Mouse (Mus musculus): ENCODE results near the gene Prkn. TPM values are rescaled to one million over a fixed set of nuclear protein-coding genes. Genes with fewer than 3 reads are reported as not detected.

Gene Prkn
- polyA plus RNA-seq, 1 experiment from 2014 or later, result 2.3 TPM

GRCm38 (mm10) chr17:10901686-10902228 lies 61.6 kb downstream of the Prkn start:
- Histone ChIP-seq H3K4me1 (replicated peaks; ENCODE audit: control insufficient read depth, insufficient read depth) (no peaks in the 10 kb centered on the region), H3K9me3 (ENCODE audit: control insufficient read depth, low read length) (no peaks in the 10 kb centered on the region), H3K4me3 (ENCODE audit: low read depth, low read length) (no peak overlapping the region), H3K27ac (replicated peaks) (no peak overlapping the region), H3K27me3 (ENCODE audit: control insufficient read depth, insufficient read depth, low read length) (no peaks in the 10 kb centered on the region), H3K4me2 (replicated peaks; ENCODE audit: low read depth) (no peak overlapping the region), H3K36me3 (ENCODE audit: control insufficient read depth, insufficient read depth, low read length) (no peaks in the 10 kb centered on the region), H3K9ac (ENCODE audit: low read length) (no peak overlapping the region)
- 79% methylated on average over 3 of the region's 3 CpGs for WGBS
- DNase-seq (ENCODE audit: low spot score), result no peak
- TF ChIP-seq EP300 (optimal IDR thresholded peaks at IDR 0.05) (no peak), CTCF (IDR thresholded peaks at IDR 0.05; ENCODE audit: low read depth) (no peak)
- no peak for ATAC-seq (ENCODE audit: low FRiP score, low TSS enrichment)

DNA sequence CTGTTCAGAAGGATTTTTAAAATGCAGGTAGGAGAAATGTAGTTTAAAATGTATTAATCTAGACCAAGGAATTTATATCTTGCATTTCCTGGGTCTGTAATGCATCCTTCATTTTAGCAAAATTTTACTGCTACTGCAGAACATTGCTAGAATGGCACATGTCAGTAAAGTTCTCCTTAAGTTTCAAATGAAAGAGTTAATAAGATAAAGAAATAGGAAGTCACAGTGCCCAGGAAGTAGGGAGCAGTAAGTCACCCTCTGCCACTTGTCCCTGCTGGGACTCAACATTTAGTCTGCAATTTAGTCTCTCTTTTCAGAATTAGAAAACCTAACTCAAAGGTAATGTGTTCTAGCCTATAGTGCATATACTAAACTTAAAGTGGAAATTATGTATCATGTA lies 96.5 kb downstream of the Prkn start:
- H3K9ac ChIP-seq (ENCODE audit: low read length), result no peak overlapping the region
- TF ChIP-seq EP300 (optimal IDR thresholded peaks at IDR 0.05), result no peak
- TF ChIP-seq CTCF (IDR thresholded peaks at IDR 0.05; ENCODE audit: low read depth), result no peak

GRCm38 (mm10) chr17:10937844-10938243 lies 97.7 kb downstream of the Prkn start:
- ATAC-seq (ENCODE audit: low FRiP score, low TSS enrichment), result no peak
- Histone ChIP-seq H3K9me3 (ENCODE audit: control insufficient read depth, low read length) (no peaks in the 10 kb centered on the region), H3K4me2 (replicated peaks; ENCODE audit: low read depth) (no peak overlapping the region), H3K4me3 (ENCODE audit: low read depth, low read length) (no peak overlapping the region), H3K27me3 (ENCODE audit: control insufficient read depth, insufficient read depth, low read length) (no peaks in the 10 kb centered on the region), H3K27ac (replicated peaks) (no peak overlapping the region), H3K4me1 (replicated peaks; ENCODE audit: control insufficient read depth, insufficient read depth) (no peaks in the 10 kb centered on the region), H3K9ac (ENCODE audit: low read length) (no peak overlapping the region), H3K36me3 (ENCODE audit: control insufficient read depth, insufficient read depth, low read length) (no peaks in the 10 kb centered on the region)
- TF ChIP-seq EP300 (optimal IDR thresholded peaks at IDR 0.05), result no peak
- TF ChIP-seq CTCF (IDR thresholded peaks at IDR 0.05; ENCODE audit: low read depth), result no peak
- WGBS, result 69% methylated on average over 8 of the region's 8 CpGs
- no peak for DNase-seq (ENCODE audit: low spot score)

More for the DNA sequence above, 96.5 kb downstream of the Prkn start:
- H3K4me2 ChIP-seq (replicated peaks; ENCODE audit: low read depth), result no peak overlapping the region
- no peaks in the 10 kb centered on the region for H3K4me1 ChIP-seq (replicated peaks; ENCODE audit: control insufficient read depth, insufficient read depth)
- H3K36me3 ChIP-seq (ENCODE audit: control insufficient read depth, insufficient read depth, low read length), result no peaks in the 10 kb centered on the region
- DNase-seq (ENCODE audit: low spot score) (no peak), ATAC-seq (ENCODE audit: low FRiP score, low TSS enrichment) (no peak)
- H3K4me3 ChIP-seq (ENCODE audit: low read depth, low read length), result no peak overlapping the region
- no peaks in the 10 kb centered on the region for H3K9me3 ChIP-seq (ENCODE audit: control insufficient read depth, low read length)
- no peak overlapping the region for H3K27ac ChIP-seq (replicated peaks)
- H3K27me3 ChIP-seq (ENCODE audit: control insufficient read depth, insufficient read depth, low read length), result no peaks in the 10 kb centered on the region

DNA sequence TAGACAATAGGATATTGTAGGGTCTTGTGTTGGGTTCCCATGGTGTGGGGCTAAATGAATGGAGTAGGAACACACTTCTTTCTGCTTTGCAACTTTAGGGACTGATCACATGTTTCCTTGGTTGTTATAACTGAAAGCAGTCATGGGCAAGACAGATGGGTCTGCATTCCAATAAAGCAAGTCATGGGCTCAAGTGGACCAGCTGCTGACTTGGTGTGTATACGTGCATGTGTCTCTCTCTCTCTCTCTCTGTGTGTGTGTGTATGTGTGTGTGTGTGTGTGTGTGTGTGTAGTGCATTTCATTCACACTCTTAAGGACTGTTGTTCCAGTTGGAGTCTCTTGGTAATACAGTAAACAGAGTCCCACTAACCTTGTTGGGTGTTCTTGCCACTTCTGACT lies 98.6 kb downstream of the Prkn start:
- Histone ChIP-seq H3K4me3 (ENCODE audit: low read depth, low read length) (no peak overlapping the region), H3K4me2 (replicated peaks; ENCODE audit: low read depth) (no peak overlapping the region), H3K27ac (replicated peaks) (no peak overlapping the region), H3K36me3 (ENCODE audit: control insufficient read depth, insufficient read depth, low read length) (no peaks in the 10 kb centered on the region), H3K9me3 (ENCODE audit: control insufficient read depth, low read length) (no peaks in the 10 kb centered on the region), H3K4me1 (replicated peaks; ENCODE audit: control insufficient read depth, insufficient read depth) (no peaks in the 10 kb centered on the region), H3K9ac (ENCODE audit: low read length) (no peak overlapping the region), H3K27me3 (ENCODE audit: control insufficient read depth, insufficient read depth, low read length) (no peaks in the 10 kb centered on the region)
- 50% methylated on average over 1 of the region's 1 CpGs for WGBS
- TF ChIP-seq CTCF (IDR thresholded peaks at IDR 0.05; ENCODE audit: low read depth), result no peak
- no peak for TF ChIP-seq EP300 (optimal IDR thresholded peaks at IDR 0.05)
- ATAC-seq (ENCODE audit: low FRiP score, low TSS enrichment) (no peak), DNase-seq (ENCODE audit: low spot score) (no peak)

DNA sequence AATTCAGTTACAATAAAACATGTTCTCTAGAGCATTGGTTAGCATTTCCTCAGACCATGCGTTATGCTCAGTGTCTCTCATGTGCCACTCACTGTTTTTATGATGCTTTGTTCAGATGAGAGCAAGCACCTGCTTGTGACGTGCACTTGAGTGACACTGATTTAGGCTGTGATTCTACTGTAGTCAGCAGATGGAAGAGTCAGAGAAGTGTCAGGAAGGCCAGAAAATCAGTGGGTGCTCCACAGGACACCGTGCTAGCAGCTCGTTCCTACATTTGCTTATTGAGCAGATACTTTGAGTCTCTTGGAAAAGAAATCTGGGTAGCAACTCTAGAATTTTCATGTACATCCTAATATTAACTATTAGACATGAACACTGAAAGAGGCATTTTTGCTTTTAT lies 106.4 kb downstream of the Prkn start:
- ATAC-seq (ENCODE audit: low FRiP score, low TSS enrichment) (no peak), DNase-seq (ENCODE audit: low spot score) (no peak)
- 84% methylated on average over 4 of the region's 4 CpGs for WGBS
- Histone ChIP-seq H3K4me3 (ENCODE audit: low read depth, low read length) (no peak overlapping the region), H3K27ac (replicated peaks) (no peak overlapping the region), H3K4me2 (replicated peaks; ENCODE audit: low read depth) (no peak overlapping the region), H3K4me1 (replicated peaks; ENCODE audit: control insufficient read depth, insufficient read depth) (no peaks in the 10 kb centered on the region), H3K27me3 (ENCODE audit: control insufficient read depth, insufficient read depth, low read length) (no peaks in the 10 kb centered on the region), H3K9ac (ENCODE audit: low read length) (no peak overlapping the region), H3K36me3 (ENCODE audit: control insufficient read depth, insufficient read depth, low read length) (no peaks in the 10 kb centered on the region), H3K9me3 (ENCODE audit: control insufficient read depth, low read length) (no peaks in the 10 kb centered on the region)
- TF ChIP-seq EP300 (optimal IDR thresholded peaks at IDR 0.05) (no peak), CTCF (IDR thresholded peaks at IDR 0.05; ENCODE audit: low read depth) (no peak)

GRCm38 (mm10) chr17:10947614-10948013 lies 107.4 kb downstream of the Prkn start:
- Histone ChIP-seq H3K4me2 (replicated peaks; ENCODE audit: low read depth) (no peak overlapping the region), H3K4me3 (ENCODE audit: low read depth, low read length) (no peak overlapping the region), H3K36me3 (ENCODE audit: control insufficient read depth, insufficient read depth, low read length) (no peaks in the 10 kb centered on the region), H3K4me1 (replicated peaks; ENCODE audit: control insufficient read depth, insufficient read depth) (no peaks in the 10 kb centered on the region), H3K27me3 (ENCODE audit: control insufficient read depth, insufficient read depth, low read length) (no peaks in the 10 kb centered on the region), H3K9ac (ENCODE audit: low read length) (no peak overlapping the region), H3K27ac (replicated peaks) (no peak overlapping the region), H3K9me3 (ENCODE audit: control insufficient read depth, low read length) (no peaks in the 10 kb centered on the region)
- DNase-seq (ENCODE audit: low spot score) (no peak), ATAC-seq (ENCODE audit: low FRiP score, low TSS enrichment) (no peak)
- TF ChIP-seq CTCF (IDR thresholded peaks at IDR 0.05; ENCODE audit: low read depth), result no peak
- TF ChIP-seq EP300 (optimal IDR thresholded peaks at IDR 0.05), result no peak
- WGBS, result 63% methylated on average over 2 of the region's 2 CpGs
